Mouse (Mus musculus) right cerebral cortex, postnatal 4 days (tissue): ENCODE measurements around the gene Ank3.
"Not testable (repeated sequence)": the region's sequence is repeated elsewhere in the genome, so short reads cannot be mapped to it uniquely, and the experiment has no call there.

Experiments
- DNase-seq: peaks from one replicate; pipeline ENCODE4 v3.0.0-alpha.2; 2022

Ank3 gene

GRCm38 (mm10) chr10:69398763-69399590, at the start of gene Ank3:
Ank3 (plus strand) TSS chr10:69398773.
- peak; percentile 37 for DNase-seq

DNA sequence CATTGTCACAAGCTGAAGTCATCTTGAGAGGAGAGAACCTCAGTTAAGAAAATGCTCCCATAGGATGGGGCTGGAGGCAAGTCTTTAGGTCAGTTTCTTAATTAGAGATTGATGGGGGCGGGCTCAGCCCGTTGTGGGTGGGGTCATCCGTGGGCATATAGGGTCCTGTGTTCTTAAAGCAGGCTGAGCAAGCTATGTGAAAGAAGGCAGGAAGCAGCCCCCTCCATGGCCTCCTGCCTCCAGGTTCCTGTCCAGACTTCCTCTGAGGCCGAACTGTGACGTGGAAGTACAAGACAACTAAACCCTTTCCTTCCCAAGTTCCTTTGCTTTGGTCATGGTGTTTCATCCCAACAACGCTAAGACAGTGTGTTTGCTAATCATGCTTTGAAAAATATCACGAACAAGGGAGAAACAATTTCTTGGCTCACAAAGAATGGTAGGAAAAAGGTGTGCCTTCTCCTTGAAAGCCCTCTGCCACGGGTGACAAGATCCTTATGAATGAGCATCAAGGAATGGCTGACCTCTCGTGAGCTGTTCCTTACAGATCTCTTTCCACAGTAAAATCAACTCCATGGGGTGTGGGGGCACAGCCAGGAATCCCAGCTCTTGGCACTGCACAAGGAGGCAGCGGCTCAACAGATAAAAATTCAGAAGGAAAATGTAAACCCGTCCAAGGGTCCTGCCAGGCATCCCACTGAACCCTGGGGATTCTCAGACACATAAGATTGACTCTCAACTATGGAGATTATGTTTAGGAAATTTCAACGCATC, 47.3 kb upstream of the Ank3 start:
- DNase-seq, result no peak

GRCm38 (mm10) chr10:69351842-69352211, 46.7 kb upstream of the Ank3 start:
- no peak for DNase-seq

DNA sequence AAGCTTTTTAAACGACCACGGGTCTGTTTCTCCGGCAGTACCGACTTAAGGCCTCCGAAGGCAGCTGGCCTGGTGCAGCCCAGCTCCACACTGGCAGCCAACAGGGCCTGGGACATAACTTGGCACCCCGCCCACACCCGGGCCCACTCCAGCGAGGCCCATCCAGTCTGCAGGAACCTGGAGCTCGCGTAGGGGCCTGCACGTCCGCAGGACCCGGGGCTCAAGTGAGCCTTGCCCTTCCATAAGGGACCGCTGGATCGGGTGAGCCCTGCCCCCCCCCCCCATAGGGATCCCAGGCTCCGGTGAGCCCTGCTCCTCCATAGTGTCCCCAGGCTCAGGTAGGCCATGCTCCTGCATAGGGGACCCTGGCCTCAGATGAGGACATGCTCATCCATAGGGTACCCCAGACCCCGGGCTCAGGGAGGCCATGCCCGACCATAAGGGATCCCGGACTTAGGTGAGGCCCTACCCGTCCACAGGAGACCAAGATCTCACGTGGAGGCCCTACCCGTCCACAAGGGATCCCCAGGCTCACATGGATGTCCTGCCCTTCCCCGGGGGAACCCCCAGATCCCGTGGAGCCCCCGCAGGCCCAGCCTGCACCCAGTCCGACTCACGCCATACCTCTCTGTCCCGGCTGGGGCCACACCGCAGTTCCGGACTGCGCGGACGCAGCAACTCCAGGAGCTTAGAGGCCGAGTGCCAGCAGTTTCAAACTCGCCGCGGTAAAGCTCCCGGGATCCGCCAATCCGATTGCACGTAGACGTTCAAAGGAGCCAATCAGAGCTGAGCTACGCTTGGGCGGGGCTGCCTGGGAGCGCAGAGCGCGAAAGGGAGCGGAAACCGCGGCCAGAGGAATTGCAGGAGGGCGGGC, 46.1 kb upstream of the Ank3 start, which contains the start of gene Cdk1:
TSS of gene Cdk1 (minus strand) at position 727 of the 874 bp plus-strand sequence.
- peak; percentile 91 for DNase-seq

- not testable (repeated sequence) for DNase-seq
Observed at GRCm38 (mm10) chr10:69353086-69353479, 45.5 kb upstream of the Ank3 start.

- DNase-seq, result no peak
Observed at GRCm38 (mm10) chr10:69359666-69360065, 38.9 kb upstream of the Ank3 start.

- DNase-seq, result no peak
Observed at GRCm38 (mm10) chr10:69366208-69366607, 32.4 kb upstream of the Ank3 start.

DNA sequence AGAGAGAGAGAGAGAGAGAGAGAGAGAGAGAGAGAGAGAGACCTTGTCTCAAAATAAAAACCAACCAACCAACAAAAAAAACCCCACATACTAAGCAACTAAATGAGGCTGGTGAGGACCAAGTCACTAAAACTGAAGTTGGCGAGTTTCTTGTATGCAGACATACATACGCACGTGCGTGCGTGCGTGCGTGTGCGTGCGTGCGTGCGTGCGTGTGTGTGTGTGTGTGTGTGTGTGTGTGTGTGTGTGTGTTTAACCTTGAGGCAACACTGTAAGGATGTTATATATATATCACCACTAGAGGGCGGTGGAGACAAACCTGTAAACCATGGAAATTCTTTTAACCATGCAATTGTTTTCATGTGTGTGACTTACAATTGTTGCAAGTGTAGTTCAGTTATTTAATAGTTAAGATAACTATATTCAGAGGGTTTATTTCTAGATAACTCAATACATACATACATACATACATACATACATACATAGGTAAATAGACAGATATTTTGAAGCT, 31.6 kb upstream of the Ank3 start:
- no peak for DNase-seq

GRCm38 (mm10) chr10:69369321-69369720, 29.3 kb upstream of the Ank3 start:
- no peak for DNase-seq

- DNase-seq, result peak; percentile 66
Observed at GRCm38 (mm10) chr10:69371441-69371840, 27.1 kb upstream of the Ank3 start.

DNA sequence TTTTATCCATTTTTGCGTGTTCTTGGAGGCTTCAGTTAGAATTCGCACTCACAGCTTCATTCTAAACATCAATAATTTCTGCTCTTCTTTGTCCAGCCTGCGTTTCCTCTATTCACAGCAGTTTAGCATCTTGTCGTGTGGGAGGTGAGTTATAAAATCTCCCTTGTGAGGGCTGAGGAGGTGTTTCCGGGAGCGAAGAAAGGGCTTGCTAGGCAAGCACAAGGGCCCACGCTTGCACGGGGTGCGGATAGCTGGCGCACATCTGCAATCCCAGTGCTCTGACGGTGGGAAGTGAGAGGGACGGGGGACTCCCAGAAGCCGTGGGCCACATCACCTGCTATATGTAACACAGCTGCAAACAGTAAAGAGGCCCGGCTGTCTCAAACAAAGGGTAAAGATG, 26.5 kb upstream of the Ank3 start:
- no peak for DNase-seq

DNA sequence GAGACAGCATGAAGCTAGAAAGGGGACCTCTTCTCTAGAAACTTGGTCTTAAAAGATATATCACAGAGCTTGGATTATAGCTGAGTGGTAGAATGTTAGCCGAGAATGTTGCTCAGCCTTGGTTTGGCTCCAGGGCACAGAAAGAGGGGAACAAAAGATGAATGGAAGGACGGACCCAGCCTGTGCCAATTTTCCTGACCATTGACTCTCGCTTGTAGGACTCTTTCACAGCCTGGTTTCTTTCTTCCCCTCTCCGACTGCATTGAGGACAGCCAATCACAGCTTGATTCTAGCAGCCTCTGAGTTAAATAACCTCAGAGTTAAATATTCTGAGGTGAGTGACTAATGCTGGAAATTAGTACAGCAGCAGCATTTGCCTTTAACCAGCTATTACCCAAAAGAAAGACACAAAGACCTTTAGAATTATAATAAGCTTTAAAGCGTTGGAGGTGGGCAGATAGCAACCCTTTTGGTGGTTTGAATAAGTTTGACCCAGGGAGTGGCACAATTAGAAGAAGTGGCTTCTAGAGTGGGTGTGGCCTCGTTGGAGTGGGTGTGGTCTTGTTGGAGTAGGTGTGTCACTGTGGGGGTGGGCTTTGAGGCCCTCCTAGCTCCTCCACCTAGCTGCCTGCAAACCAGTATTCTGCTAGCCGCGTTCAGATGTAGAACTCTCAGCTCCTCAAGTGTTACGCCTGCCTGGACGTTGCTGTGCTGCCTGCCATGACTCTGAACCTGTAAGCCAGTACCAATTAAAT, 24.6 kb upstream of the Ank3 start:
- DNase-seq, result no peak

GRCm38 (mm10) chr10:69375154-69375553, 23.4 kb upstream of the Ank3 start:
- DNase-seq, result no peak

GRCm38 (mm10) chr10:69383186-69383585, 15.4 kb upstream of the Ank3 start:
- DNase-seq, result no peak

DNA sequence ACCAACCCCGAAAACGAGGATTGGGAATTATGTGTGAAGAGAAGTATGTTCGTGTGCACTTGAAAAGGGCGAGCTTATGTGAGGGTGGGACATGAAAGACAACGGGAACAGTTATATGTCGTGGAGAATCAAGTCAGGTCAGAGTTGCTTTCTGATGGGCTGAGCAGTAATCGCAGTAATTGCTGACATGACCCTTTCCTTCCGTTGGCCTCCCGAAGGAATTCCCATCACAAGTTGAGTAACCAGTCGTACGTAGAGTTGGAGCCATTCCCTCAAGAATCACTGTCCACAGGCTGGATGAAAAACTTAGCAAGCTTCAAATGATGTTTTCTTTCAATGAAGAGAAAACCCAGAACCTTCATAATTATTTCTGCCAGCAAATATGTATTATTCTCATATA, 13.9 kb upstream of the Ank3 start:
- DNase-seq, result no peak

GRCm38 (mm10) chr10:69385136-69385535, 13.4 kb upstream of the Ank3 start:
- DNase-seq, result no peak

DNA sequence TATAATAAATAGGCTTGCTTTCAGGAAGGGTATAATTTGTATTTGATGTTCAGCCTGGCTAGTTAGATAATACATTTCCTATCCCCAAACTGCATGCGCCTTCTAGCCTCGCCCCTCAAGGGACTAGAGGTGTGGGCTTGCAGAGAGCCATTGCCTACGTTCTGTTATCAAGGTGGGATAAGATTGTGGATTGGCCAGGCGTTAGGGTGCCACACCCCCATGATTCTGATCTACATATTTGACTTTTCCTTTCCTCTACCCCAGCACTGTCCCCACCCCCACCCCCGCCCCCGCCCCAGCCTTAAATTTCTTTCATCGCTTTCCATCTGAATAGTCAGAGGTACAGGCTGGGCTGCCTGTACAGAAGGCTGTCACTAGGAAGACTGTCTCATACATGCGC, 11.8 kb upstream of the Ank3 start:
- DNase-seq, result no peak

GRCm38 (mm10) chr10:69389511-69389910, 9.1 kb upstream of the Ank3 start:
- DNase-seq, result no peak

- peak; percentile 11 for DNase-seq
Observed at GRCm38 (mm10) chr10:69398197-69398762, 293 bp upstream of the Ank3 start.

DNA sequence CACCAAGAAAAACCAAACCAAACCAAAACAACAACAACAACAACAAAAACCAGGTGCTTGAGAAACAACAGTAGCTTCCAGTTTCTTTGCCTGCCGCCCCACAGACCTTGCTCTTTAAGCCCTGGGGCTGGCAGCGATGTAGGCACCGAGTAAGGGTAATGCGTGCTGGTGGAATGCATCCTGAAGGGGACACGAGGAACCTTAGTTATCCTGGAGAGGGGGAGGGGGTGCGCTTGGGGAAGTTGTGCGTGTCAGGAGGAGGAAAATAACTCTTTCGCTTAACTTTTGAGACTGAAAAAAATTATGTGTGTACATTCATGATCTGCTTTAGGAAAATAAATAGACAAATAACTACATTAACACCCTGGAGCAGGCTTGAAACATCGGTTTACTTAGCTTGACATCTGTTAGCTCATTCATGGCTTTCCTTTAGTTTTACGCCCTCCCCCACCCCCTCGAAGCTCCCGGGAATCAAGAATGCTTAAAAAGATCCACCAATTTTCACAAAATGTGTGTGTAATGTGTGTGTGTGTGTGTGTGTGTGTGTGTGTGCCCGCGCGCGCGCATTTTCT, 1.3 kb downstream of the Ank3 start:
- no peak for DNase-seq

DNA sequence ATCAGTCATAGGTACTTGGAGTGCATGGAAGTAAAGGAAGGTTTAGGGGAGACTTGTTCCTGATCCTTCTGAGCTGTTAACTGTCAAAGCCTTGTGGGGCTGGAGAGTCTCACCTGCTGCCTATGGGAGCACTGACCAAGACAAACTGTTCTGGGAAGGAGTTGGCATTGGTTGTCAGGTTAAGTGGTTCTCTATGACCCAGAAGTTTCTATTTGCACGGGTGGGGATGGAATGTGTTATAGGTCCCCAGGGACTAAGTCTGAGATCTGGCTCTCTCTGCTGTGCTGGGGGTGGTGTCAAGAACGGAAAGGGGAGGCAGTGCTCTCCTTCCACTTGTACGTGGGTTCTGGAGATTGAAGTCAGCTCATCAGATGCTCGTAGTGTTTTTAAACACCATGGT, 6.9 kb downstream of the Ank3 start:
- DNase-seq, result no peak
